Mouse (Mus musculus): ENCODE results near the gene Baz2b. TPM values are rescaled to one million over a fixed set of nuclear protein-coding genes. Genes with fewer than 3 reads are reported as not detected.

The Baz2b gene
- polyA plus RNA-seq, 1 experiment from 2014 or later, result 57.2 TPM

- ATAC-seq (ENCODE audit: insufficient read depth), result no peak
These were observed 165.1 kb downstream of the Baz2b start for GRCm38 (mm10) chr2:60044540-60044939.

DNA sequence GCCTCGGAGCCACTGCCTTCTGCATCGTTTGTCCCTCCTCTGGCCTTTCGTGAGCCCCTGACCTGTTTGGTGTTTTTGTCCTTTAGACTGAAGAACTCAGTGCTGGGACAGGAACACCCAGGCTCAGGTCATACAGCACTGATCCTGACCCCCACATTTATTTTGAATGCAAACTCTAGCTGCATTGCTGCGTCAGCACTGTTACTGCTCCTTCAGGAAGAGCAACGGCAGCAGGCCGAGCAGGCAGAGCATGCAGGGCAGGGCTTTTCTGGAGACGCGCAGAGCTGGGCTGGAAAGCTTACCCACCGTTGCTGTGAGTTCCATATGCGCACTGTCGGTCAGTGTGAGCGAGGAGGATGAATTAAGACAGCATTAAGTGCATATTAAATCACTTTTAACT lies 166.9 kb downstream of the Baz2b start:
- Histone ChIP-seq H3K9me3 (ENCODE audit: low read depth, low read length) (no peaks in the 10 kb centered on the region), H3K4me1 (ENCODE audit: insufficient read depth) (no peaks in the 10 kb centered on the region), H3K27me3 (ENCODE audit: insufficient read depth, low read length) (no peaks in the 10 kb centered on the region), H3K27ac (ENCODE audit: low read depth) (no peak overlapping the region), H3K36me3 (ENCODE audit: insufficient read depth) (no peaks in the 10 kb centered on the region), H3K4me3 (ENCODE audit: low read depth, low read length) (no peak overlapping the region), H3K9ac (no peak overlapping the region), H3K4me2 (no peak overlapping the region)
- no peak for TF ChIP-seq CTCF (IDR thresholded peaks at IDR 0.05; ENCODE audit: low read depth)
- no peak for DNase-seq
- no peak for ATAC-seq (ENCODE audit: insufficient read depth)
- 68% methylated on average over 12 of the region's 12 CpGs for WGBS

More at GRCm38 (mm10) chr2:60044540-60044939, 165.1 kb downstream of the Baz2b start:
- Histone ChIP-seq H3K4me2 (no peak overlapping the region), H3K4me1 (ENCODE audit: insufficient read depth) (no peaks in the 10 kb centered on the region), H3K9ac (no peak overlapping the region), H3K4me3 (ENCODE audit: low read depth, low read length) (no peak overlapping the region), H3K27ac (ENCODE audit: low read depth) (no peak overlapping the region), H3K27me3 (ENCODE audit: insufficient read depth, low read length) (no peaks in the 10 kb centered on the region), H3K9me3 (ENCODE audit: low read depth, low read length) (no peaks in the 10 kb centered on the region), H3K36me3 (ENCODE audit: insufficient read depth) (no peaks in the 10 kb centered on the region)
- TF ChIP-seq CTCF (IDR thresholded peaks at IDR 0.05; ENCODE audit: low read depth), result peak; percentile 10; the same call in 1 of the 2 replicates
- no peak for DNase-seq
- WGBS, result 69% methylated on average over 2 of the region's 2 CpGs

DNA sequence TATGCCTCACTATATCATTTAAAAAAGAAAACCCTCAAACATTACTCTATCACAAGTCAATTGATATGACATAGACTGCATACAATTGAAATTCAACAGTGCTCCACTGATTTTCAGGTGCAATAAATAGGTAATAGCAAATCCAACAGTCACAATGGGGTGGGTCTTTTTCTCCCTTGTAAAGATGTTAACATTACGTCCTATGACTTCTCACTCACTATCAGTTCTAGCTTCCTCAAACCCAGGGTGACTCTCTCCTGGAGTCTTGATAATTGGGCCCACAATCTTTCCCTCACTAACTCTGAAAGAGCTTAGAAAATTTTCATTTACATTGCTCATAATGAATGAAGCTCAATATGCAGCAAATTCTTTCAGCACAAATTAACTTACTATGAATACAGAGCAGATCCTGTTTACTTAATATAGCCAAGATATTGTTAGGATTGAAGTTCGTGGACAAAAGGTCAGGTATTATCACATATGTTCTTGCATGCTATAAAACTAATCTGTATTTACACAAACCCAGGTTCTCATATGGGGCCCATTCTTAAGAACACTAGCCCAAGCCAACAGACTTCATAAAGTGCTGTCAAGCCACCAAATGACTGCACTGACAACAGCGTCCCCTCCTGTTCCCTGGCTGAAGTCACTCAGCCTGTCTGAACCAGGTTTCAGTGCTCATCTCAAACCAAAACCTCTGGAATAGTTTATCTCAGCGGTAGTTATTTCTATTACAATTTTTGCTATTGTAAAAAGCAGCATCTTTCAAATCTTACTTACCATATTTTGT lies 168.0 kb downstream of the Baz2b start:
- Histone ChIP-seq H3K4me3 (ENCODE audit: low read depth, low read length) (no peak overlapping the region), H3K4me2 (no peak overlapping the region), H3K9ac (no peak overlapping the region), H3K4me1 (ENCODE audit: insufficient read depth) (no peaks in the 10 kb centered on the region), H3K27me3 (ENCODE audit: insufficient read depth, low read length) (no peaks in the 10 kb centered on the region), H3K27ac (ENCODE audit: low read depth) (no peak overlapping the region), H3K36me3 (ENCODE audit: insufficient read depth) (no peaks in the 10 kb centered on the region), H3K9me3 (ENCODE audit: low read depth, low read length) (no peaks in the 10 kb centered on the region)
- no peak for TF ChIP-seq CTCF (IDR thresholded peaks at IDR 0.05; ENCODE audit: low read depth)
- no peak for DNase-seq
- no peak for ATAC-seq (ENCODE audit: insufficient read depth)
- WGBS, result 86% methylated on average over 4 of the region's 4 CpGs

DNA sequence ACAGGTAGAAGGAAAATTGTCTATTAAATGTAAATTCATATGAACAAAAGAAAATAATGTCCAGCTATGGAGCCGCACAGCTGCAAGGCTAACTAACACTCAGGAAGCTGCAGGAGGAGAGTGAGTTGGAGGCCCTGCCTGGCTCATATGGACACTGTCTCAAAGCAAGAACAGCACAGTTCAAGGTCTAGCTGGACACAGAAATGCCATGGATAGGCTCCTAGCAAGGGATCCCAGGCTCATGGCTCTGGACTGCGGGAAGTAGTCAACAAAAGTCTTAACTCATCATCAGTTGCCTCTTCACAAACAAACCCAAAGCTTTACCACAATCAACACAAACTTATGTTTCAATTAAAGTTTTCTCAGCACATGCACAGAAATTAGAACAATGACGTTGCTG lies 169.5 kb downstream of the Baz2b start:
- Histone ChIP-seq H3K36me3 (ENCODE audit: insufficient read depth) (no peaks in the 10 kb centered on the region), H3K27me3 (ENCODE audit: insufficient read depth, low read length) (no peaks in the 10 kb centered on the region), H3K4me1 (ENCODE audit: insufficient read depth) (no peaks in the 10 kb centered on the region), H3K4me2 (no peak overlapping the region), H3K4me3 (ENCODE audit: low read depth, low read length) (no peak overlapping the region), H3K27ac (ENCODE audit: low read depth) (no peak overlapping the region), H3K9me3 (ENCODE audit: low read depth, low read length) (no peaks in the 10 kb centered on the region), H3K9ac (no peak overlapping the region)
- DNase-seq (no peak), ATAC-seq (ENCODE audit: insufficient read depth) (no peak)
- no peak for TF ChIP-seq CTCF (IDR thresholded peaks at IDR 0.05; ENCODE audit: low read depth)
- WGBS, result 80% methylated on average over 3 of the region's 3 CpGs

DNA sequence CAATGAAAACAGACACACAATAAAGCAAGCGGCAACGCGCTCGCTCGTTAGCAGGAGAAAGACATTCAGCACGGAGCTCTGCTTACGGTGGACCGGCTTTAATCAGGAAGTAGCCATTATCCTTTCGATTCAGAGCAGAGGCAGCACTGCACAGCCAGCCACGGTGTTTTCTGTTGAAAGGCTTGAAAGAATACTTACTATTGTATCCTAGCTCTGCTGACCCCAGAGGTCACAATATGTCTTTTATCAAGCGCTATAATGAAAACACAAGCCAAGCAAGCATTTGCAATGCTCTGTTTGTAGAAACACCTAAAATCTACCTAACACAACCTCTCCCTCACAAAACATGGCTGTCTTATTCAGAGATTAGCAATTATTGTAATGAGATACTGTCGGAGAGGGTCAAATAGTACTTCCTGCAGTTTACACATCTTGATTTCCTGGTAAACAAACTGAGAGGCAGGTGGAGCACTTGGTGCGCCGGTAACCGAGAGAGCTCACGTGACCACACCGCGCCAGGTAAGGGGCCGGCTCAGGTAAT lies 172.6 kb downstream of the Baz2b start:
- peak; percentile 28 for DNase-seq
- H3K4me1 ChIP-seq (ENCODE audit: insufficient read depth), result no peaks in the 10 kb centered on the region
- peak overlapping the region; percentile 58 for H3K4me2 ChIP-seq
- ATAC-seq (ENCODE audit: insufficient read depth), result no peak
- no peaks in the 10 kb centered on the region for H3K27me3 ChIP-seq (ENCODE audit: insufficient read depth, low read length)
- H3K36me3 ChIP-seq (ENCODE audit: insufficient read depth), result no peaks in the 10 kb centered on the region
- TF ChIP-seq CTCF (IDR thresholded peaks at IDR 0.05; ENCODE audit: low read depth), result no peak
- no peaks in the 10 kb centered on the region for H3K9me3 ChIP-seq (ENCODE audit: low read depth, low read length)
- 28% methylated on average over 19 of the region's 19 CpGs for WGBS
- no peak overlapping the region; the same call in 1 of the 2 replicates for H3K27ac ChIP-seq (ENCODE audit: low read depth)
- peak overlapping the region; percentile 32 for H3K4me3 ChIP-seq (ENCODE audit: low read depth, low read length)
- peak overlapping the region; percentile 32 for H3K9ac ChIP-seq

GRCm38 (mm10) chr2:60036361-60036760 lies 173.3 kb downstream of the Baz2b start:
- DNase-seq, result no peak
- WGBS, result 70% methylated on average over 3 of the region's 3 CpGs

DNA sequence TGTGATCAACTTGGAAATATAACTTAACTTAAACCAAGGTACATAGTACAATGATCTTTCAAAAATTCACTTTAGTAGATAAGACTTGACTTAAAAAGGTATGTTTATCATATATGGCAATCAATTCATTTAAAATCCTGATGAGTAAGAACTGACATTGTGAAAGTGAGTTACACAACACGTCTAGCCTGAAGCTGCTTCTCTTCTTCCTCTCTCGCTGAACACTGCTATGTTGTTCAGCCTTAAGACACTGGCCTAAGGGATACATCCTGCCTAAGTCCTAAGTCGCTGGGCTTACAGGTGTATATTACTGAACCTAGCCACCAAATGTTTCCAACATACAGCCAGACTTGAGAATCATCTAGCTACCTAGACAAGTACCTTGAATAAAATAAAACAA lies 178.6 kb downstream of the Baz2b start:
- Histone ChIP-seq H3K9me3 (ENCODE audit: low read depth, low read length) (no peaks in the 10 kb centered on the region), H3K27me3 (ENCODE audit: insufficient read depth, low read length) (no peaks in the 10 kb centered on the region), H3K9ac (no peak overlapping the region), H3K4me1 (ENCODE audit: insufficient read depth) (no peaks in the 10 kb centered on the region), H3K27ac (ENCODE audit: low read depth) (no peak overlapping the region), H3K4me3 (ENCODE audit: low read depth, low read length) (no peak overlapping the region), H3K36me3 (ENCODE audit: insufficient read depth) (no peaks in the 10 kb centered on the region), H3K4me2 (no peak overlapping the region)
- 87% methylated on average over 3 of the region's 3 CpGs for WGBS
- no peak for ATAC-seq (ENCODE audit: insufficient read depth)
- no peak for DNase-seq
- TF ChIP-seq CTCF (IDR thresholded peaks at IDR 0.05; ENCODE audit: low read depth), result no peak

More at GRCm38 (mm10) chr2:60036361-60036760, 173.3 kb downstream of the Baz2b start:
- no peaks in the 10 kb centered on the region for H3K4me1 ChIP-seq (ENCODE audit: insufficient read depth)
- H3K27me3 ChIP-seq (ENCODE audit: insufficient read depth, low read length), result no peaks in the 10 kb centered on the region
- TF ChIP-seq CTCF (IDR thresholded peaks at IDR 0.05; ENCODE audit: low read depth), result no peak
- H3K27ac ChIP-seq (ENCODE audit: low read depth), result no peak overlapping the region
- no peak for ATAC-seq (ENCODE audit: insufficient read depth)
- no peaks in the 10 kb centered on the region for H3K9me3 ChIP-seq (ENCODE audit: low read depth, low read length)
- no peak overlapping the region for H3K9ac ChIP-seq
- H3K4me3 ChIP-seq (ENCODE audit: low read depth, low read length), result no peak overlapping the region
- H3K36me3 ChIP-seq (ENCODE audit: insufficient read depth), result no peaks in the 10 kb centered on the region
- H3K4me2 ChIP-seq, result no peak overlapping the region
